Mouse (Mus musculus) lung, postnatal 0 days (tissue): ENCODE data around the gene Tenm3.

Experiments
- CTCF ChIP-seq: IDR thresholded peaks from 2 replicates; pipeline ENCODE4 v1.5.1; 2016; ENCODE audit warnings: antibody characterized with exemption, mild to moderate bottlenecking
- EP300 ChIP-seq: IDR thresholded peaks from 2 replicates; pipeline ENCODE4 v1.6.1; 2016; ENCODE audit warnings: antibody characterized with exemption, mild to moderate bottlenecking, control low read depth

DNA sequence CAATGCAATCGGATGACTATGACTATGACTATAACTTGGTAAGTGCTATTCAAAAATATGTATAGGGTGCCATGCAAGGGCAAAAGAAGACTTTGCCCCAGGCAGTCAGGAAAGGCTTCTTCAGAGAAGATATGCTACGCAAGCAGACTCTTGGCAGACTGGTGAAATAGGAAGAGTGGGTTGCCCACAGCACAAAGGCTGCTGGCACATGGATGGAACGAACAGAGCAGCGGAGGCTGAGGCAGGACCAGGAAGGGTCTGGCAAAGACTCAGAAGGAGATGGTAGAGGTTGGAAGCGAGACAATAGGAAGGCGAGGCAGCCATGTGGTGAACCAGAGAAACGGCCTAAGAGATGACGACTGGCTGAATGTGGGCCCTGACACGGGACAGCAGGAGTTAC is 294.8 kb downstream of the Tenm3 start:
- TF ChIP-seq CTCF (no peak), EP300 (no peak)
